Mouse (Mus musculus): ENCODE results near the gene Tmem59l.

GRCm38 (mm10) chr8:70519606-70520005 is 32.4 kb upstream of the Tmem59l start:
- TF ChIP-seq POLR2A (IDR thresholded peaks at IDR 0.05; ENCODE audit: extremely low read depth, insufficient read depth, low read length) (no peak), CTCF (IDR thresholded peaks at IDR 0.05; ENCODE audit: low read depth, low read length) (no peak)

Data from liver, adult 2 months (tissue).